Mouse (Mus musculus) right cerebral cortex, postnatal 36 days (tissue): ENCODE measurements around the gene Kcnh1.

ENCODE experiments used
- DNase-seq, 2 experiments: peaks; one replicate each; pipeline ENCODE4 v3.0.0; 2022; ENCODE audit warnings: low spot score in 2 of 2, mixed read lengths in 1 of 2

The Kcnh1 gene

DNA sequence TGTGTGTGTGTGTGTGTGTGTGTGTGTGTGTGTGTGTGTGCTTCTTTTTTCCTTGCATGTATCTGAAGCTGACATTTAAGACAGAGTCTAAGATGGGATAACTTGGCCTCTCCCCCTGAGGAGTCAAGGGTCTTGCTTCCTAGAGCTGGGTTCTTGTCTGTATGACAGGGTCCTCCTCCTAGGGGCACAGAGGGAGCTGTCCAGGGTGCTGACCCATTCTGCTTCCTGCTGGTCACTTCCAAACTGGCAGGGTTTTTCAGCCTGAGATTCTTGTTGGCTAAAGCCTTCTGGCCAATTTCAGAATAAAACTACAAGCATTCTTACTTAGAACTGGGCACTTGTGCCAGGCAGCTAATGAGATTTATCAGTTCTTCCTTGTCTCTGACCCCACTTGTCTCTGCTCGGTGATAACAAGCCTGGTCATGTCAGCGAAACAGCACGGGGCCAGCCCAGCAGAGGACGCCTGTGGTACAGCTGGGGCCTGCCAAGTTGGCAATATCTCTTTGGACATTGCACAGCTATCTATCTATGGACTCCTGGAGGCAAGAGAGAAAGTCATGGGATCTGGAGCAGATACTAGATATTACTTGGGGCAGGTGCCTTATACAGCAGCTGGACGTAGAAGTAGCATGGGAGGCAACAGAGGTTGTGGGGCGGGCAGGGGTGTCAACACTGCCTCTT is 267.1 kb downstream of the Kcnh1 start:
- DNase-seq: no peak

DNA sequence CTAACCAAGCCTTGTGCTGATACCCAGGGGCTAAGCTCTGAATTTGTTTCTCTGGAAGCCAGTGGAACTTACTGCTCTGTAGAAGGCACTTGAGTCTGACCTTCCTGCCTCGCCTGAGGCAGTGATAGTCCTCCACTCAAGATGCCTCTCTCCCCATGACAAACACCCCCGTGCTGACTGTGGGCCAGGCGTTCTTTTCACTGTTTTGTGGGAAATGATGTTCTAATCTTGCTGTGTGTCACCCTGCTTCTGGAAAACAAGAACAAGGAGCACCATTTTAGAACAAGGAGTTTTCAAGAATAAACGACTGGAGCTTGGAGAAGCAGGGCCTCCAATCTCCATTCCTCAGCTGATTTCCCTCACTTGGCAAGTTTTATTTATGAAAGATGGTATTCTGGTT is 273.2 kb downstream of the Kcnh1 start:
- no peak for DNase-seq

GRCm38 (mm10) chr1:192472366-192472765 is 281.8 kb downstream of the Kcnh1 start:
- no peak for DNase-seq

- DNase-seq: no peak
These were observed 282.6 kb downstream of the Kcnh1 start for GRCm38 (mm10) chr1:192473134-192473533.

DNA sequence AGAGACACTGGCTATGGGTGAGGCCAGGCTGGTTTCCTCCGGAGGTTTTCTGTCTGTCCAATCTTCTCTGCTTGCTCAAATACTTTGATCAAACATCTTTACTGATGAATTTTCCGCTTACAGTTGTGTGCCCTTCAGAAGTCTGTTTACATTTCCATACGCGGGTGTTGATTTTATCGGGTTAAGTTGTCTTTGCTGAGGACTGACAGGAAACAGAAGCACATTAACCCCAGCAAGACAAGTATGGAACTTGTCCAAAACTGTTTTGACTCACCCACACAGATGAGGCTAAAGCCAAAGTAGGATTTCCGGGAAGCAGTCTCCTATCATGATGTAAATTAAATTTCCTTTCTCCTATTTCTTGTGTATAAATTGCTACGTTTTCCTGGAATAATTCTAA is 286.1 kb downstream of the Kcnh1 start:
- no peak for DNase-seq

- no peak for DNase-seq
These were observed 287.0 kb downstream of the Kcnh1 start for GRCm38 (mm10) chr1:192477556-192477955.

DNA sequence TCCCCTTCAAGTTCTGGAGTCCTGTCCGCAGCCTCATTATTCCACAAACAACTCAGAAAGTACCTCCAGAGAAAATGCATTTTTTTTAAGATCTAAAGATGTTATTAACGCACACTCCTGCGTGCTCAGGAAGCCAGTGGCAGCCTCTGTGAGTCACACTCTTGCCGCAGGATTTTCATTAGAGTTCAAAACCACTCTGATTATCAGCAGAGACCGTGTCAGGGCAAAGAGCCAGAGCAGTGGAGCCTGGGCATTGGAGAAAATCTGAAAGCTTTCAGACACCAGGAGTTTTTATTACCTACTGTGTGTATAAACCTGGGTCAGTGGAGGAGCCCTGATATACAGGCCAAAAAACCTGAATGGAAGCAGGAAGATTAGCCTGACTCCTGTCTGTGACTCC is 287.6 kb downstream of the Kcnh1 start:
- DNase-seq: no peak

- peak in 1 of 2 experiments; percentile 63 for DNase-seq
These were observed 289.7 kb downstream of the Kcnh1 start for GRCm38 (mm10) chr1:192480072-192480784.

GRCm38 (mm10) chr1:192481446-192481845 is 290.9 kb downstream of the Kcnh1 start:
- DNase-seq: no peak

- DNase-seq: peak in 1 of 2 experiments; percentile 33
These were observed 294.5 kb downstream of the Kcnh1 start for GRCm38 (mm10) chr1:192485030-192485429.

DNA sequence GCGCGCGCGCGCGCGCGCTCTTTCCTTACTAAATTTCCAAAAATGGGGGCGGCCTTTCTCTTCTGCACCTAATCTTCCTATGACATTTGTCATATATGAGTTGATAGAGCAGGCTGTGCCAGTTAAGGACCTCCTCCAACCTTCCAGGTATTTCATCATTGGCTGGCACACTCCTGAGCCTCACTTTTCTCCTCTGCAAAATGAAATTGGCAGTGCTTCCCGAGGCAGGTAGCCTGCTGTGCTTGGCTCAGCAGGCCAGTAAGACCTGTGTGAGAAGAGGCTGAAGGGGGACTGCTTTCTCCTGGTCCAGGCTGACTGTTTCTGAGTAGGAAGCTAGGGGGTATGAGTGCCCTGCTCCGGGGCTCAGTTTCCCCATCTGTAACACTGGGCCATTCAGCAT is 297.0 kb downstream of the Kcnh1 start:
- no peak for DNase-seq

DNA sequence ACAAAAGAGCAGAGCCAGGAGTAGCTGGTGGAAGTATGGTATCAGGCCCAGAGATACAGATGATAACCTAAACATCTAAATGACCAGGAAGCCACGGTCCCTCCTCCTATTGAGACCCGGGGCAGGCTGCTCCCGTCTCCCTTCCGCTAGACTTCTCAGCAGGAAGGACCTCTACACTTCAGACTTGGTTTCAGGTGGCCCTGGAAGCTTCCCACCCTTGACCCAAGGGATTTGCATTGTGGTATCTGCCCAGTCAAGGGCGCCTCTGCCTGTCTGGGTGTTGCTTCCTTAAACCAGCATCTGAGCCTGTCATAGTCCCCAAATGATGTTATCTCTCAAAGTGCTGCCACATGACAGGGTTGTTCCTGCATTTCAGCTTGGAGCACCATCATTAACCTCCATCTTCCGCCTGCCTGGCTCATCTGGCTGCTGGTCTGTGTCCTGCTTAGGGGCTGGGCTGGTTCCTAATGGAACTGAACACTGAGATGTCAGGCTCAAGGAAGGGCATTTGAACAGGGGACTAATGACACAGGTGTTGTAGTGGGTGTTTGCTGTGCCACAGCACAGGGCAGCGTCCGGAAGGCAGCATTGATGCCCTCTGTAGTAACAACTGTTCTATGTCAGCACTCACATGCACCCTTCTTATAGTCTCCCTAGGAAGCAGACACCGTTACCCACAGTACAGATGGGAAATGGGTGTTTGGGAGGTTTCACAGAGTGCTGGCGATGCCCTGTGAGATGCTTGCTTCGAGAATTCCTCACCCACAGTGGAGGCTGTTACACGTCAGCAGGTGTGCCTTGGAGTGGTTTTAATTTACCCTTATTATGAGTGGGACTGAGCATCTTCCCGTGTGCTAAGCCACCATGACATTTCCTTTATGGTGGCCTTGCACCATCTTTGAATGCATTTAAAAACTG is 299.6 kb downstream of the Kcnh1 start:
- no peak for DNase-seq

- DNase-seq: peak in 1 of 2 experiments; percentile 46
These were observed 306.9 kb downstream of the Kcnh1 start for GRCm38 (mm10) chr1:192497505-192497904.

- no peak for DNase-seq
These were observed 311.4 kb downstream of the Kcnh1 start for GRCm38 (mm10) chr1:192502016-192502415.

GRCm38 (mm10) chr1:192502835-192503234 is 312.3 kb downstream of the Kcnh1 start:
- DNase-seq: no peak

DNA sequence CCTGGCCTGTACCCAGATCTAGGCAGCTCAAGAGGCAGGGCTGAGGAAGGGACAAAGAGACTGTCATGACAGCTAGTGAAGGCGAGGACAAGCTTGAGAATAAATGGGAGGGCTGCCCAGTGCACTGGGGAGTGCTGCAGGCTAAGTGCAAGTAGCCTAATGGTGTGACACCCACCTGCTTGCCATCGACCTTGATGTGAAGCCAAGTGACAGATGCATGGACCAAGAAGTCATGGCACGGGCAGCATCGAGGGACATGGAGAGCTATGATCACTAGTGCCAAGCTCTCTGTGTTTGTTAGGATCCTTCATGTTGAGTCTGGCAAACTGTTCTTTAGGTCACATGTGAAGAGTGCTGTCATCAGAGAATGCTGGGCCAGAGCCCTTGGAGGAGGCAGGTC is 313.1 kb downstream of the Kcnh1 start:
- no peak for DNase-seq

DNA sequence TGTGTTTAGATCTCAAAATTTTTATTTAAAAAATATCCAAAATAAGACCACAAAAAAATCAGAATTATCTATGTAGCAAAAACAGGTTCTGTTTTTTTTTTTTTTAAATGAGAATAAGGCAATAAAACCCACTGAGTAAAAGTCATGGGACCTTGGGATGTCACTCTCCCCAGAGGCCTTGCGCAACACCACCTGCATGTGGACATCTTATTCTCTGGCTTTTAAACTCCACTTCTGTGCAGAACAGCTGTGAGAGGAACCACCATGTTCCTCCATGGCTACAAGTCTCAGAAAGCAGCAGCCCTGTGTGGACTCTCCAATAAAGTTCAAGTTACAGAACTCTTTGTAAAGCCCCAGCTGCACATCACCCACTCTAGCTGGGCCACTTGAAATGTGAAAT is 322.2 kb downstream of the Kcnh1 start:
- DNase-seq: no peak

DNA sequence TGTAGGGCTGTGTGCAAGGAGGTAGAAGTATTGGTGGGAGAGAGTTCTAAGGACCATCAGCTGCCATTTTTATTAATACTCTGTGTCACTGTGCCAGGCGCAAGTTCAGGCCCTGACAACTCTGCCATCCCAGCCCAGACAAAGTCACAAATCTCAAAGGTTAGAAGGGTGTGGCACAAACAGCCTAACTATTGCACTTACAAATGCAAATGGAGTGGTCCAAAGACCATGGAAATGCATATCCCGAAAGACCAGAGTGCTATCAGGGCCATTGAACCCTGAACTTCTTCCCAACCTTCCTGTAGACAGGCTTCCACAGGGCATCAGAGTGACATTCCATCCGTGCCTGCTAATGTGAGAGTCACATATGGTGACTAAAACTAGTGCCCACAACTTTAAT is 324.8 kb downstream of the Kcnh1 start:
- DNase-seq: no peak

- no peak for DNase-seq
These were observed 329.1 kb downstream of the Kcnh1 start for GRCm38 (mm10) chr1:192519713-192520112.

DNA sequence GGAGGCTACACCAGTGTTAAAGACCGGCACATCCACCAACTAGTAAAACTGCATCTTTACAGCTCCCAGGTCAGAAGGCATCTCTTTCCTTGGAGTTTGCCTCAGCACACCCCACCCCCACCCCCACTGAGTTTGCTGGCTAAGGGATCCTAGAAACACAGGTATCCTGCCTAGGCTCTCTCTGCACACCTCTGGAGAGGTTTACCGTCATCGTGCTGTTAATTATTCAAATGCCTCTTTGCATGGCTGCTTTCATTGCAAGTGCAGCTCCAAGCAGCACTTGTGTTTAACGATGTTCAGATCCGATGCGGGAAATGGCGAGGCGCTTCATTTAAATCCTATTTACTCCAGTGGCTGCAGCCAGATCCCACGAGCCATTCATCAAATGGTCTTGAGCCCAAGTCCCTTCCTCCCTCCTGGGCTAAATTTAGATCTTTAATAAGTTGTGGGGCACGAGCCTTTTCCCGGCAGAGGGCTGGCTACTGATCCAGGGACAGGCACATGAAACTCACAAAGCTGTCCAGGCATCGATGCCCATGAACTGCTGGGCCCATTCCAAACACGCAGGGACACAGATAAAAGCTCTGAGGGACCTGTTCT is 330.4 kb downstream of the Kcnh1 start:
- no peak for DNase-seq

DNA sequence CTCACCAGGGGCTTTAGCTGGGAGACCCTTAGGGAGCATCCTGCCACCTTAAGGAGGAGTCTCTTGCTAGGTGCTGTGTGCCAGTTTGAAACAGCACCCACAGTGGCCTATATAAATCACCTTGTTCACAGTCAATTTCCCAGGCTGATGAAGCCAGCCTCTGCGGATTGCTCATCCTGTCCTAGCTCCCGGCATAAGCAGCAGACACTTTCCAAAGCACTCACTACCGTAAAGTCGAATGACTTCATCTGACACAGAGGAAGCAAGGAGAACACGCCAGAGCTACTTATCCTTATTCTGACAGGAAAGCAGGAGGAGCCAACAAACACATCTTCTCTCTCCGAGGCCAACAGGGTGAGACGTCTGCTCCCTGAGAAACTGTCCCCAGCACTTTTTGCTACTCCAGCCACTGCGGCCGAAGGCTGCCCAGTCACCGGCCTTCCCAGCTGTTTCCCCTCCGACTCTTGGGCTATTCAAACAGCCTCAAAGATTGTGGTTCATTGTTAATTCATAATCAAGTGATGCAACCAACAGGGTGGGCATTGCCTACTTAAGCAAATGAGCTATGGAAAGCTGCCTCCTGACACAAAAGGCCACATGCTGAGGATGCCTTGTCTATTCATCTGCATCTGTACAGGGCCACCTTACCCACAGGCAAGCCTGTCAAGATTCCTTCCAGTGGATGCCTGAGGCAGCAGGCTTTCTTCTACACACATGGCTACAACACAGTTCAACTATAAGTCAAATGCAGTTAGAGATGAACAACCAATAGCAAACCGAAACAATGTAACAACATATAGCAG is 332.0 kb downstream of the Kcnh1 start:
- no peak for DNase-seq
